Mouse (Mus musculus): ENCODE measurements at regions not wholly inside any gene's neighbourhood (a gene's known extent, or its start where the extent isn't known, plus 50 kb on each side); places are given as distances from the start of the nearest gene placed in this dataset.

GRCm38 (mm10) chr8:78096383-78096782, 116.7 kb upstream of the Ttc29 start:
- no peak for TF ChIP-seq POLR2A (IDR thresholded peaks at IDR 0.05; ENCODE audit: insufficient read depth, low read depth, low read length)
- no peak for TF ChIP-seq CTCF (IDR thresholded peaks at IDR 0.05; ENCODE audit: insufficient read depth, low read depth, low read length)

Data from olfactory bulb, adult 2 months (tissue).